Mouse (Mus musculus): ENCODE data around the gene Cog1. TPM values are rescaled to one million over a fixed set of nuclear protein-coding genes. Genes with fewer than 3 reads are reported as not detected.

The Cog1 gene
- total RNA-seq, 1 experiment from 2014 or later: 20.2 TPM

Other genes with a start within 250 kb of the Cog1 start
- gene Sstr2, start 29.8 kb upstream of the Cog1 start, total RNA-seq (2017): 0.29 TPM in 1 of 3 replicates, not detected in the others
- 7.1 to 9.8 TPM (median 8.9 TPM) in 3 replicates for gene Slc39a11, start 910 bp downstream of the Cog1 start, total RNA-seq (2017)
- 17.2 to 28.1 TPM (median 27.7 TPM) in 3 replicates for gene Fam104a, start 35.0 kb downstream of the Cog1 start, total RNA-seq (2017)
- gene D11Wsu47e, start 35.2 kb downstream of the Cog1 start, total RNA-seq (2017): 5.9 to 15.9 TPM (median 13.4 TPM) in 3 replicates
- gene Cpsf4l, start 60.8 kb downstream of the Cog1 start, total RNA-seq (2017): not detected in 3 replicates
- 12.2 to 24.2 TPM (median 16.6 TPM) in 3 replicates for gene Cdc42ep4, start 102.7 kb downstream of the Cog1 start, total RNA-seq (2017)